Mouse (Mus musculus) bone marrow, adult 2 months (tissue): ENCODE measurements around the gene Sugp2.

Experiments used
- CTCF ChIP-seq: fragments of 200-500 bp; IDR thresholded peaks from 2 replicates; pipeline ENCODE4 v1.5.1; 2011; ENCODE audit warnings: low read length, control low read depth; ENCODE audit not compliant: control insufficient read depth, insufficient read depth
- POLR2A ChIP-seq: fragments of 200-500 bp; IDR thresholded peaks from 2 replicates; pipeline ENCODE4 v1.6.1; 2011; ENCODE audit warnings: low read depth, mild to moderate bottlenecking, control low read depth, low read length, borderline replicate concordance; ENCODE audit not compliant: control insufficient read depth

DNA sequence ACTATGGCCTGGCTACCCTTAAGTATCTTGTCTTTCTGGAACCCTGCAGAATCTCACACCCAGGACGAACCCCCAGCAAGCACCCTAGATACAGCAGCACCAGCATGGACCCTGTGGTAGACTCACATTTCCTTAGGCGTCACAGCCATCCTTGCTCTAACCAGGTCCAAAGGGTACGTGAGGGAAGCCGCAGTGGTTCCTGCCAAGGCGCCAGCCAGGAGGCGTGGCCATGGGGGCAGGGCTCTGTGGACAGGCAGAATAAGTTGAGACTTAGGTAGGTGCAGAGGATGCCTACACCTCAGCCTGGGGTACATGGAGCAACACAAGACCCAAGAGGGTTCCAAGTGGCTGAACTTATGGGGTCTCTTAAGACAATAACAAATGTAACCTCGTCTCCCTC is 45.3 kb upstream of the Sugp2 start:
- TF ChIP-seq POLR2A = no peak
- no peak for TF ChIP-seq CTCF
